Mouse (Mus musculus) embryo, embryonic 9.5 days (tissue): ENCODE results near the gene Zbtb18.
A peak's percentile ranks its signal among the peaks of the same experiment; 100 is the strongest.
"Not testable (repeated sequence)": the region's sequence is repeated elsewhere in the genome, so short reads cannot be mapped to it uniquely, and the experiment has no call there.

Source experiments
- DNase-seq: peaks from one replicate; pipeline ENCODE4 v3.0.0-alpha.2; 2017; ENCODE audit errors: extremely low spot score

The Zbtb18 gene

GRCm38 (mm10) chr1:177447541-177448111, 5.5 kb downstream of the Zbtb18 start:
- DNase-seq: peak; percentile 66

GRCm38 (mm10) chr1:177448121-177448561, 6.0 kb downstream of the Zbtb18 start:
- DNase-seq: no peak

- no peak for DNase-seq
These were observed 6.8 kb downstream of the Zbtb18 start for GRCm38 (mm10) chr1:177448921-177449320.

- DNase-seq: not testable (repeated sequence)
These were observed 7.7 kb downstream of the Zbtb18 start for GRCm38 (mm10) chr1:177449857-177450256.

- DNase-seq: no peak
These were observed 8.9 kb downstream of the Zbtb18 start for GRCm38 (mm10) chr1:177451041-177451440.

GRCm38 (mm10) chr1:177451991-177452431, 9.9 kb downstream of the Zbtb18 start:
- DNase-seq: no peak

- DNase-seq: no peak
These were observed 10.8 kb downstream of the Zbtb18 start for GRCm38 (mm10) chr1:177452987-177453386.

- DNase-seq: no peak
These were observed 11.7 kb downstream of the Zbtb18 start for GRCm38 (mm10) chr1:177453806-177454205.

- no peak for DNase-seq
These were observed 12.3 kb downstream of the Zbtb18 start for GRCm38 (mm10) chr1:177454492-177454891.

- DNase-seq: no peak
These were observed 13.3 kb downstream of the Zbtb18 start for GRCm38 (mm10) chr1:177455466-177455865.

GRCm38 (mm10) chr1:177456208-177456607, 14.1 kb downstream of the Zbtb18 start:
- DNase-seq: no peak

GRCm38 (mm10) chr1:177456772-177457171, 14.6 kb downstream of the Zbtb18 start:
- DNase-seq: no peak

GRCm38 (mm10) chr1:177457981-177458380, 15.8 kb downstream of the Zbtb18 start:
- DNase-seq: no peak

- DNase-seq: no peak
These were observed 16.6 kb downstream of the Zbtb18 start for GRCm38 (mm10) chr1:177458456-177459389.

GRCm38 (mm10) chr1:177459536-177459935, 17.4 kb downstream of the Zbtb18 start:
- no peak for DNase-seq

GRCm38 (mm10) chr1:177467150-177467549, 25.0 kb downstream of the Zbtb18 start:
- DNase-seq: no peak

GRCm38 (mm10) chr1:177468436-177468835, 26.3 kb downstream of the Zbtb18 start:
- no peak for DNase-seq

GRCm38 (mm10) chr1:177470091-177470490, 27.9 kb downstream of the Zbtb18 start:
- no peak for DNase-seq

- DNase-seq: no peak
These were observed 28.8 kb downstream of the Zbtb18 start for GRCm38 (mm10) chr1:177470951-177471350.

- no peak for DNase-seq
These were observed 33.5 kb downstream of the Zbtb18 start for GRCm38 (mm10) chr1:177475542-177476197.

- no peak for DNase-seq
These were observed 36.4 kb downstream of the Zbtb18 start for GRCm38 (mm10) chr1:177478578-177478977.

GRCm38 (mm10) chr1:177479356-177480004, 37.3 kb downstream of the Zbtb18 start:
- no peak for DNase-seq
